Mouse (Mus musculus) neural tube, embryonic 11.5 days (tissue): Measurements from ENCODE around the gene Kcnj2. TPM values are rescaled to one million over a fixed set of nuclear protein-coding genes. Genes with fewer than 3 reads are reported as not detected.
A peak's percentile ranks its signal among the peaks of the same experiment; 100 is the strongest.

Source experiments
- ATAC-seq: fragments of 200-750 bp; cut with Nextera tagmentation; 2 replicates; pipeline ENCODE4 v1.8.0; 2017; ENCODE audit warnings: moderate number of reproducible peaks, mild to moderate bottlenecking, moderate TSS enrichment, moderate library complexity; ENCODE audit not compliant: insufficient read depth, low FRiP score, low TSS enrichment
- DNase-seq: peaks from one replicate; pipeline ENCODE4 v3.0.0-alpha.2; 2015; ENCODE audit warnings: low spot score
- H3K27ac ChIP-seq: fragments of 300-500 bp; sonication (generic); 2 replicates; pipeline ENCODE4 v1.5.1; 2014; ENCODE audit warnings: low read depth, mild to moderate bottlenecking, low read length
- H3K27me3 ChIP-seq: fragments of 300-500 bp; sonication (generic); 2 replicates; pipeline ENCODE4 v1.6.1; 2014; ENCODE audit warnings: mild to moderate bottlenecking, low read length, mixed read lengths; ENCODE audit not compliant: control insufficient read depth, insufficient read depth
- H3K36me3 ChIP-seq: fragments of 300-500 bp; sonication (generic); 2 replicates; pipeline ENCODE4 v1.6.1; 2014; ENCODE audit warnings: mild to moderate bottlenecking, low read length, moderate library complexity, mixed read lengths; ENCODE audit not compliant: control insufficient read depth, insufficient read depth
- H3K4me1 ChIP-seq: fragments of 300-500 bp; sonication (generic); 2 replicates; pipeline ENCODE4 v1.6.1; 2014; ENCODE audit warnings: low read length, mixed read lengths; ENCODE audit not compliant: control insufficient read depth, insufficient read depth
- H3K4me2 ChIP-seq: fragments of 300-500 bp; sonication (generic); 2 replicates; pipeline ENCODE4 v1.6.1; 2014; ENCODE audit warnings: low read depth, mild to moderate bottlenecking, moderate library complexity
- H3K4me3 ChIP-seq: fragments of 300-500 bp; sonication (generic); 2 replicates; pipeline ENCODE4 v1.5.1; 2014; ENCODE audit warnings: low read depth, low read length
- H3K9ac ChIP-seq: fragments of 300-500 bp; sonication (generic); 2 replicates; pipeline ENCODE4 v1.6.1; 2014; ENCODE audit warnings: mild to moderate bottlenecking, low read length
- H3K9me3 ChIP-seq: fragments of 300-500 bp; sonication (generic); 2 replicates; pipeline ENCODE4 v1.6.1; 2016; ENCODE audit warnings: low read length; ENCODE audit not compliant: control insufficient read depth
- WGBS: fragments of 180-500 bp; shearing (Covaris S2); extraction: QIAGEN DNeasy Blood & Tissue Kit; methylation state at CpG from one replicate; pipeline ENCODE4 v1.1.7; 2014; 5-methylcytosine and 5-hydroxymethylcytosine counted together
- polyA plus RNA-seq: library from polyadenylated mRNA; unstranded; fragments of >200 nt; fragmentation: Nextera tagmentation; extraction: Ambion mirVana; gene quantifications from 2 replicates; pipeline ENCODE4 v1.2.1, GENCODE M21; 2014

The Kcnj2 gene
- polyA plus RNA-seq, 1 experiment from 2014 or later, result 0.24 TPM

DNA sequence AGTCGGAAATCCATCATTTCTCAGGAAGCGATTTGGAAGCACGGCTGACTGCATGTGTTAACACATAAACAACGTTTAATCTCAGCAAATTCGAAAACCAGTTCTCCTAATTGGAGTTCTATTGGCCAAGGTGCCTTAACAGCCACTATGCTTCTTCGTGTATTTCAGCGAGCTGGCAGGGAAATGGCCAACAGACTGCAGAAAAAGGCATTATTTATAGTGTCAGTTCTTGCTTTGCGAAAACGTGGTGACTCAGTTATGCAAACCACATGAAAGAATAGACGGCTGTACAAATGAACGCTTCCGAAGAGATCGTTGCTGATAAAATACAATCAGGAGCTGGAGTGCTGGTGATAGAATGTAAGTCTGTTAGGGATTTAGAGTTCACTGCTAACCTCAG lies 9.9 kb upstream of the Kcnj2 start:
- Histone ChIP-seq H3K9me3 (no peaks in the 10 kb centered on the region), H3K27me3 (no peaks in the 10 kb centered on the region), H3K36me3 (no peaks in the 10 kb centered on the region), H3K9ac (no peak overlapping the region), H3K4me2 (no peak overlapping the region), H3K27ac (no peak overlapping the region), H3K4me3 (no peak overlapping the region), H3K4me1 (no peaks in the 10 kb centered on the region)
- WGBS, result 78% methylated on average over 13 of the region's 13 CpGs
- DNase-seq (no peak), ATAC-seq (no peak)

DNA sequence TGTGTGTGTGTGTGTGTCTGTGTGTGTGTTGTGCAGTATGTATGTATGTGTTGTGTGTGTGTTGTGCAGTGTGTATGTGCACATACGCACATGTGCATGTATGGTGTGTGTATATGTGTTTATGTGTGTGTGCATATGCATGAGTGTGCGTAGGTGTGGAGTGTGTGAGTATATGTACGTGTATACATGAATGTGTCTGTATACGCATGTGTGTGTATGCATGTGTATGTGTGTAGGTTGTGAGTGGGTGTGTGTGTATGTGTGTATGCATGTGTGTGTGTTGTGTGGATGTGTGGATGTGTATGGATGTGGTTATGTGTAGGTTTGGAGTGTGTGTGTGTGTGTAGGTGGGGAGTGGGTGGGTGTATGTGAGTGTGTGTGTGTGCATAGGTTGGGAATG lies 8.5 kb upstream of the Kcnj2 start:
- Histone ChIP-seq H3K9me3 (no peaks in the 10 kb centered on the region), H3K27ac (no peak overlapping the region), H3K36me3 (no peaks in the 10 kb centered on the region), H3K27me3 (no peaks in the 10 kb centered on the region), H3K4me2 (no peak overlapping the region), H3K4me3 (no peak overlapping the region), H3K9ac (no peak overlapping the region), H3K4me1 (no peaks in the 10 kb centered on the region)
- ATAC-seq (no peak), DNase-seq (no peak)
- 93% methylated on average over 4 of the region's 4 CpGs for WGBS

DNA sequence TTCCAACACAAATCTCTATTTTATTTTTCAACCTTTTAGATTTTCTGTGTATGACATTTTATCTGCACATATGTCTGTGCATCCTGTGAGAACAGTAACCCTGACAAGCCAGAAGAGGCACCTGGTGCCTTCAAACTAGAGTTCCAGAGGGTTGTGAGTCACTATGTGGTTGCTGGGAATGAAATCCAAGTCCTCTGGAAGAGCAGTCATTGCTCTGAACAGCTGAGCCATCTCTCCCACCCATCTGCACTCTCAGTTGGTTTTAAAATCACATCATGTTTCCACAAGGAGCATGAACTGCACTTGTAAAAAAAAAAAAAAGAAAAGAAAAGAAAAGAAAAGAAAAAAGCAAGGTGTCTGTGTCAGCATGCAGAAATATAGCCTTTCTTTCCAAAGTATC lies 6.5 kb upstream of the Kcnj2 start:
- Histone ChIP-seq H3K27ac (no peak overlapping the region), H3K4me3 (no peak overlapping the region), H3K4me1 (no peaks in the 10 kb centered on the region), H3K9ac (no peak overlapping the region), H3K27me3 (no peaks in the 10 kb centered on the region), H3K36me3 (no peaks in the 10 kb centered on the region), H3K4me2 (no peak overlapping the region), H3K9me3 (no peaks in the 10 kb centered on the region)
- DNase-seq, result no peak
- ATAC-seq, result no peak

DNA sequence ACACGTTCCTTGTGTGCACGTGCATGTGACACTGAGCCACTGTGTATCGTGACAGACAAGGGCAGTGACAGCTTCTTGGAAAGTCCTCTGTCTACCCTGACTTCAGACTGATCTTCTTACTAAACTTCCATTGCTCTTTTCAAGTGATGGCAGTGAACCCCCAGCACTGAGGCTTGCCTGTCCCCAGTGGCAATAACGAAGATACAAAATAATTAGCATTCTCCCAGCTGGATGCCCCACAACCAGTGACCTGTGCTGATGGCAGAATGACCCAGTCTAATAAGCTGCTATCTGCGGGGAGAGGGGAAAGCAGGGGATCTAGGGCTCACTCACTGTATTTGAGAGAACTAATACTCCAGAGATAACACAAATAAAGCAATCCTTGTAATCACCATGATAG lies 5.7 kb upstream of the Kcnj2 start:
- Histone ChIP-seq H3K36me3 (no peaks in the 10 kb centered on the region), H3K27ac (no peak overlapping the region), H3K9me3 (no peaks in the 10 kb centered on the region), H3K4me3 (no peak overlapping the region), H3K27me3 (no peaks in the 10 kb centered on the region), H3K9ac (no peak overlapping the region), H3K4me2 (no peak overlapping the region), H3K4me1 (no peaks in the 10 kb centered on the region)
- WGBS, result 66% methylated on average over 5 of the region's 5 CpGs
- ATAC-seq, result no peak
- no peak for DNase-seq

DNA sequence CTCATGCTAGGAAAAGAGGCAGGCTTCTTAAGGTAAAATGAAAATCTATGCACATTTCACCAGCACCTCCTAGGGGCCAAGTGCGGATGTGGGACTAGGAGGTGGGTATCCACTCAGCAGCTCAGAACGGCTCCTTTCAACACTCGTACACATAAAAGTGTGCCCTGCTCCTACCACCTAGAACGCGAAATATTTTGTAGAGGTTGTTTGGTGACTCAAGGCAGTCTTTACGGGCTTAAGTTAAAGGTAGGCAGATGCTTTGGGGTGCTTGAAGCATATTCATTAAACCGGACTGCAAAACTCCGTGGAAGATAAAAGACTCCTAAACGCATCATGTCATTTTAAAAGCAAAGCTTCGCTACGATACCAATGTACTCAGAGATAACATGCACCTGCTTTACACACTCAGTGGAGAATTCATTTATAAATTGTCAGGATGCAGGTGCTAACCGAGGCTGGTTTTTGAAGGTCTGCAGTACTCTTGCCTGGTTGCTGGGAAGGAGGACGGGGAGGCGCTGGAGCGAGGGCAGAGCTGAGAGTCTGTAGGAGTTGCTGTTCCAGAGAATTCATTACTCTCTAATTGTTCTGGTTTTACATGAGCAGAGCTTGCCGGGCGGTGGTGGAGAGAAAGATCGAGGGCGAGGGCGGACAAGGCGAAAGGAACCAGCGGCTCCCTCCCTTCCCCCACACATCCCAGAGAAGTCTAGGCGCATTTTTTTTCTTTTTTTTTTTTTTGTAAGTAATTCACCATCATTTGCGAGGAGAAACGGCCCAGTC lies 1.0 kb upstream of the Kcnj2 start:
- Histone ChIP-seq H3K9me3 (no peaks in the 10 kb centered on the region), H3K27me3 (no peaks in the 10 kb centered on the region), H3K4me3 (peak overlapping the region; percentile 55), H3K4me2 (peak overlapping the region; percentile 99), H3K9ac (peak overlapping the region; percentile 54), H3K36me3 (no peaks in the 10 kb centered on the region), H3K27ac (no peak overlapping the region), H3K4me1 (no peaks in the 10 kb centered on the region)
- WGBS, result under 1% methylated on average over 25 of the region's 25 CpGs
- DNase-seq, result peak; percentile 72
- peak; percentile 39 for ATAC-seq

DNA sequence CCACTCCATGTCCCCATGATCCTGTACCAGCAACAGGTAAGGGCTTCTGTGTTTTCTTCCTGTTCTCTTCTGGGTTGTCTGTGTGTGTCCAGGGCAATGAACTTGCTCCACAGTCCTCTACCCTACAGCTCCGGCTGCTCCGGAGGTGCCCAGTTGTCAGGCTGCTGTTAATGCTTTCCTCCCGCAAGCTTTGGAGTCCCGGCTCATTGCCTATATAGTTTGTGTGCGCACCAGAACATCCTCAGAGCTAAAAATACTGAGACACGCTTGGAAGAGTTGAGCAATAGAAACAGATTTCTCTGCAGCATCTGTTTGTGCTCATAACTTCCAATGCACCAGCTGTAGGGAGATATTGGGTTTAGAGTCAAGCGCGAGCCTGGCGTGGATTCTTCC lies 331 bp downstream of the Kcnj2 start:
- no peak for DNase-seq
- H3K4me1 ChIP-seq, result no peaks in the 10 kb centered on the region
- peak overlapping the region; percentile 99 for H3K4me2 ChIP-seq
- peak overlapping the region; percentile 55 for H3K4me3 ChIP-seq
- H3K36me3 ChIP-seq, result no peaks in the 10 kb centered on the region
- no peak overlapping the region for H3K27ac ChIP-seq
- 1% methylated on average over 9 of the region's 9 CpGs for WGBS
- H3K9ac ChIP-seq, result peak overlapping the region; percentile 8; the same call in 1 of the 2 replicates
- no peaks in the 10 kb centered on the region for H3K27me3 ChIP-seq
- no peaks in the 10 kb centered on the region for H3K9me3 ChIP-seq
- peak; percentile 65 for ATAC-seq

DNA sequence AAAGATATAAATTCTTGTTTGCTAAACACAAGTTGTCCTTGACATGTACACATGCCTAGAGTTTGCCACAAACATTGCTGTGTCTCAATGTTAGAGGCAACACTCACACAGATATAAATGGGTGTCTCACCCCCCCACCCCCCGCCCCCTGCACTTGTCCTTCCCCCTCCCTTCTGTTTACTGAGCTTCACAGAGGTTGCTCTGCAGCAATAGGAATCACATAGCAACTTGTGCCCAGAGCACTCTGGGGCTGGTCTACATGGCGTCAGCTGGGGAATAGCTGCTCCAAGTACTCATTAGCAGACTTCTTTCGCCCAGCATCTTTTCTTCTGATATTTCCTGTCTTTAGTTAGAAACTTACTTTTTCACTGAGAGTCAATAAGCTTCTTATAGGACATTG lies 1.8 kb downstream of the Kcnj2 start:
- no peaks in the 10 kb centered on the region for H3K36me3 ChIP-seq
- 73% methylated on average over 3 of the region's 3 CpGs for WGBS
- H3K9me3 ChIP-seq, result no peaks in the 10 kb centered on the region
- no peak overlapping the region for H3K4me3 ChIP-seq
- H3K27ac ChIP-seq, result no peak overlapping the region
- H3K4me2 ChIP-seq, result no peak overlapping the region
- no peaks in the 10 kb centered on the region for H3K4me1 ChIP-seq
- no peaks in the 10 kb centered on the region for H3K27me3 ChIP-seq
- no peak overlapping the region for H3K9ac ChIP-seq
- ATAC-seq (no peak), DNase-seq (no peak)

DNA sequence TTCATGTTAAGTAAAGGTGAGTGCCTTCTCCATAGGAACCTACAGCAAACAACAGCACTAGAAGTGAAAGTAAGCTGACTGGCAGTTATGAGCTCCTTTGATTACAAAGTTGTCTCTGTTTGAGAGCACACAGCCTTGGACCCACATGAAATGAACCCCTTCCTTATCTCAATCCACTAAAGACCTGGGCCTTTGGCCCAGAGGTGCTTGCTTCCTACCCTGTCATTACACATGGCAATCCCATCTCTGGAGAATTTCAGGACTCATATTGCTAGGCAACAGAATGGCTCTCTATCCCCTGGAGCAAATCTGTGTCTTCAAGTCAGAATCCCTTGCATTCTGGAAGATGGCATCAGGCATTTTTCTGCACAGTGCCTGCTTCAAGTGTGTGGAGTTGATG lies 4.5 kb downstream of the Kcnj2 start:
- DNase-seq, result no peak

DNA sequence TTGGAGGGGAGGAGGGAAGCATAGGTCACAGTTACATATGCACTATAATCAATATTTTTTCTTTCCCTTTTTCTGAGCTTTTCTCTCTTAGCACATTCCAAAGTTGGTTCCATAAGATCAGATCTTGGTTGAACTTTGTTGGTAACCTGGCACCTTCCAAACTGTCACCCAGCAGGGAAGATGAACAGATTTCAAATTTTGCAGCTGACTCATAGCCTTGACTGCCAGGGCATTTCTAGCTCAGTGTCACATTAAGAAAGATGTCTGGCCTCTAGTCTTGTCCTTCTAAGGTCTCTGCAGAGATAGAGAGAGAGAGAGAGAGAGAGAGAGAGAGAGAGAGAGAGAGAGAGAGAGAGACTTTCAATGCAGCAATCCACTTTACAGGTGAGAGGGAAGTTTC lies 8.2 kb downstream of the Kcnj2 start:
- no peak for ATAC-seq
- H3K9ac ChIP-seq, result no peak overlapping the region
- no peaks in the 10 kb centered on the region for H3K27me3 ChIP-seq
- no peak overlapping the region for H3K4me3 ChIP-seq
- no peaks in the 10 kb centered on the region for H3K4me1 ChIP-seq
- H3K27ac ChIP-seq, result no peak overlapping the region
- no peak for DNase-seq
- H3K9me3 ChIP-seq, result no peaks in the 10 kb centered on the region
- H3K4me2 ChIP-seq, result no peak overlapping the region
- H3K36me3 ChIP-seq, result no peaks in the 10 kb centered on the region

More for the DNA sequence above, 4.5 kb downstream of the Kcnj2 start:
- no peak for ATAC-seq
- no peaks in the 10 kb centered on the region for H3K4me1 ChIP-seq
- no peak overlapping the region for H3K9ac ChIP-seq
- H3K27me3 ChIP-seq, result no peaks in the 10 kb centered on the region
- H3K4me2 ChIP-seq, result no peak overlapping the region
- H3K36me3 ChIP-seq, result no peaks in the 10 kb centered on the region
- no peak overlapping the region for H3K4me3 ChIP-seq
- no peak overlapping the region for H3K27ac ChIP-seq
- no peaks in the 10 kb centered on the region for H3K9me3 ChIP-seq
